Mouse (Mus musculus): Measurements from ENCODE around the gene Lrrtm4. TPM values are rescaled to one million over a fixed set of nuclear protein-coding genes. Genes with fewer than 3 reads are reported as not detected.

Lrrtm4 gene
- 0.05 TPM in 1 of 2 replicates, not detected in the other for polyA plus RNA-seq (2015; fragmentation: Nextera tagmentation; extraction: Ambion mirVana)

DNA sequence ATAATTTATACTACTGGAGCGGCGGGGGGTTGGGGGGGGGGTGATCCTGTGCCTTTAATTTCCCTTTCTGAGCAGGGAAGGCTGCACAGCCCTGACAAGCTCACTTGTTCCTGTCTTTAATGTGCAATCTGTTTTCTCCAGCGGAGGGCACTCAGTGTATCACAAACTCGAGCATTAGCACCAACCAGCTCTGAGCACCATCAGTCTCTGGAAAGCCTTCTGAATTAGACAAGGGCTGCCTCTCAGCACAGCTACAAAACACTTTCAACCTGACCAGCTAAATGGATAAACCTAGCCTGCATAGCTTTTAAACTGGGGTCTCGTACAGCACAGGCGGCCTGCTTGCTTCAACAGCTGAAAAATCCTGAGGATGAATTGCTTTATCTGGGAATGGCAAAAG lies at the start of gene Lrrtm4:
Gene Lrrtm4 (plus strand): TSS at position 113 of the 400 bp plus-strand sequence.

Other genes with a start within 250 kb of the Lrrtm4 start
- not detected in 2 replicates for gene Gm20594, start 201.0 kb upstream of the Lrrtm4 start, polyA plus RNA-seq (2015; fragmentation: Nextera tagmentation; extraction: Ambion mirVana)